Mouse (Mus musculus): ENCODE results near the gene Tcea2.

DNA sequence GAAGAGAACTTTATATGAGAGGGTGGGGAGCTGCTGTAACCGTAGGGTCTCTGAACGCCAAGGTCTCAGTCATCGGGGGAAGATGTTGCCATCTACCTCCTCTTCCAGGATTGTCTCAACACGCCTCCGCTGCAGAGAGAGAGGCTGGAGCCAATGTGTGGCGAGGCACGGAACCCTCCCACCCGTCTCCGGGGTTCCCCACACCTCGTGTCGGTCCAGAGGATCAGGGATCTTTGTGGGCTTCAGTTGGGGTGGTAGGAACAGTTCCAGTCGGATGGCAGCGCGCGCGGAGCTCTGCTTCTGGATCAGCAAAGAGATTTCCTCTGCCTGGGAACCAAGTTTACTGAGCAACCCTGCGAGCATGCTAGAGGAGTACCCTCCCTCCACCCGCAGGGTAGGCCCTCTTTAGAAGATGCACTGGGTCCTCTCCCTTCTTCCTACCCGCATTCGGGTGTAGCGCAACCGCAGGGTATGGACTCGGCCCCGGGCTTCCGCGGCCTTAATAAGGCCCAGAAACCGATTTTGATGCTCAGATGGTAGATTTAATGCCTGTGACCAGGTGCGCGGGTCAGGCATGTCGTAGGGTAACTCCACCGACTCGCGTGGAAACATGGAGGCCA, 16.8 kb downstream of the Tcea2 start:
- TF ChIP-seq CTCF (IDR thresholded peaks at IDR 0.05; ENCODE audit: borderline replicate concordance, insufficient read depth, low read depth, low read length) (no peak), POLR2A (IDR thresholded peaks at IDR 0.05; ENCODE audit: borderline replicate concordance, insufficient read depth, low read length) (no peak)
